Mouse (Mus musculus) lung, embryonic 16.5 days (tissue): ENCODE data around the gene Sgsm3. TPM values are rescaled to one million over a fixed set of nuclear protein-coding genes. Genes with fewer than 3 reads are reported as not detected.

Source experiments
- ATAC-seq: fragments of 200-750 bp; cut with Nextera tagmentation; 2 replicates; pipeline ENCODE4 v1.8.0; 2017; ENCODE audit warnings: low read depth, mild to moderate bottlenecking, moderate library complexity
- H3K27ac ChIP-seq: fragments of 300-500 bp; sonication (generic); 2 replicates; pipeline ENCODE4 v1.5.1; 2014; ENCODE audit warnings: mild to moderate bottlenecking, control low read depth, low read length
- H3K27me3 ChIP-seq: fragments of 300-500 bp; sonication (generic); 2 replicates; pipeline ENCODE4 v1.6.1; 2014; ENCODE audit warnings: low read depth, low read length, mixed read lengths; ENCODE audit not compliant: control insufficient read depth, insufficient read depth
- H3K36me3 ChIP-seq: fragments of 300-500 bp; sonication (generic); 2 replicates; pipeline ENCODE4 v1.6.1; 2014; ENCODE audit warnings: low read length; ENCODE audit not compliant: control insufficient read depth, insufficient read depth
- H3K4me1 ChIP-seq: fragments of 300-500 bp; sonication (generic); replicated peaks from 2 replicates; pipeline ENCODE4 v1.6.1; 2014; ENCODE audit warnings: low read length, mixed read lengths; ENCODE audit not compliant: control insufficient read depth, insufficient read depth
- H3K4me2 ChIP-seq: fragments of 300-500 bp; sonication (generic); 2 replicates; pipeline ENCODE4 v1.6.1; 2014; ENCODE audit warnings: low read depth, low read length, control low read depth
- H3K4me3 ChIP-seq: fragments of 300-500 bp; sonication (generic); 2 replicates; pipeline ENCODE4 v1.5.1; 2014; ENCODE audit warnings: mild to moderate bottlenecking, low read length, control low read depth
- H3K9ac ChIP-seq: fragments of 300-500 bp; sonication (generic); 2 replicates; pipeline ENCODE4 v1.6.1; 2014; ENCODE audit warnings: low read length, control low read depth
- H3K9me3 ChIP-seq: fragments of 300-500 bp; sonication (generic); 2 replicates; pipeline ENCODE4 v1.6.1; 2016; ENCODE audit warnings: low read length; ENCODE audit not compliant: control insufficient read depth
- WGBS: fragments of 180-500 bp; shearing (Covaris S2); extraction: QIAGEN DNeasy Blood & Tissue Kit; methylation state at CpG from one replicate; pipeline ENCODE4 v1.1.7; 2014; 5-methylcytosine and 5-hydroxymethylcytosine counted together
- polyA plus RNA-seq: library from polyadenylated mRNA; unstranded; fragments of >200 nt; fragmentation: Nextera tagmentation; extraction: Ambion mirVana; gene quantifications from 2 replicates; pipeline ENCODE4 v1.2.1, GENCODE M21; 2015

The Sgsm3 gene
- polyA plus RNA-seq, 1 experiment from 2014 or later, result 45.9 TPM

GRCm38 (mm10) chr15:81013186-81013585 lies 35.6 kb downstream of the Sgsm3 start:
- peaks cover 30% of the 10 kb centered on the region for H3K36me3 ChIP-seq
- H3K27ac ChIP-seq, result no peak overlapping the region
- H3K4me3 ChIP-seq, result no peak overlapping the region
- H3K9me3 ChIP-seq, result no peaks in the 10 kb centered on the region
- no peaks in the 10 kb centered on the region for H3K27me3 ChIP-seq
- ATAC-seq, result no peak
- H3K4me1 ChIP-seq, result no peaks in the 10 kb centered on the region
- 86% methylated on average over 7 of the region's 7 CpGs for WGBS
- H3K4me2 ChIP-seq, result no peak overlapping the region
- no peak overlapping the region for H3K9ac ChIP-seq

- no peaks in the 10 kb centered on the region for H3K4me1 ChIP-seq
Measured at GRCm38 (mm10) chr15:81015068-81015744, 37.6 kb downstream of the Sgsm3 start.

GRCm38 (mm10) chr15:81016488-81016887 lies 38.9 kb downstream of the Sgsm3 start:
- H3K4me1 ChIP-seq, result no peaks in the 10 kb centered on the region
- no peak overlapping the region for H3K9ac ChIP-seq
- H3K27ac ChIP-seq, result no peak overlapping the region
- no peaks in the 10 kb centered on the region for H3K9me3 ChIP-seq
- no peak overlapping the region for H3K4me3 ChIP-seq
- H3K4me2 ChIP-seq, result no peak overlapping the region
- H3K27me3 ChIP-seq, result no peaks in the 10 kb centered on the region
- no peak for ATAC-seq
- H3K36me3 ChIP-seq, result peaks cover 28% of the 10 kb centered on the region
- 79% methylated on average over 10 of the region's 10 CpGs for WGBS

More at GRCm38 (mm10) chr15:81015068-81015744, 37.6 kb downstream of the Sgsm3 start:
- Histone ChIP-seq H3K36me3 (peaks cover 31% of the 10 kb centered on the region), H3K27ac (no peak overlapping the region), H3K9me3 (no peaks in the 10 kb centered on the region), H3K27me3 (no peaks in the 10 kb centered on the region), H3K9ac (no peak overlapping the region), H3K4me3 (no peak overlapping the region), H3K4me2 (no peak overlapping the region)
- no peak for ATAC-seq
- WGBS, result 76% methylated on average over 5 of the region's 5 CpGs

GRCm38 (mm10) chr15:81017308-81017707 lies 39.7 kb downstream of the Sgsm3 start:
- Histone ChIP-seq H3K9ac (no peak overlapping the region), H3K9me3 (no peaks in the 10 kb centered on the region), H3K4me1 (no peaks in the 10 kb centered on the region), H3K4me3 (no peak overlapping the region), H3K27ac (no peak overlapping the region), H3K4me2 (no peak overlapping the region), H3K36me3 (peaks cover 25% of the 10 kb centered on the region), H3K27me3 (no peaks in the 10 kb centered on the region)
- 76% methylated on average over 7 of the region's 7 CpGs for WGBS
- ATAC-seq, result 0 out of 2 replicates have a peak, but pooled peaks have one; percentile 10

GRCm38 (mm10) chr15:81021377-81021776 lies 43.8 kb downstream of the Sgsm3 start:
- no peaks in the 10 kb centered on the region for H3K4me1 ChIP-seq
- no peak overlapping the region for H3K9ac ChIP-seq
- 75% methylated on average over 6 of the region's 6 CpGs for WGBS
- H3K4me2 ChIP-seq, result no peak overlapping the region
- ATAC-seq, result no peak
- H3K4me3 ChIP-seq, result no peak overlapping the region
- no peak overlapping the region for H3K27ac ChIP-seq
- no peaks in the 10 kb centered on the region for H3K27me3 ChIP-seq
- H3K9me3 ChIP-seq, result no peaks in the 10 kb centered on the region
- peaks cover 12% of the 10 kb centered on the region for H3K36me3 ChIP-seq

GRCm38 (mm10) chr15:81022437-81022836 lies 44.9 kb downstream of the Sgsm3 start:
- Histone ChIP-seq H3K9me3 (no peaks in the 10 kb centered on the region), H3K27ac (no peak overlapping the region), H3K4me1 (peaks cover 4% of the 10 kb centered on the region), H3K4me3 (no peak overlapping the region), H3K36me3 (peaks cover 11% of the 10 kb centered on the region), H3K27me3 (no peaks in the 10 kb centered on the region), H3K4me2 (no peak overlapping the region), H3K9ac (no peak overlapping the region)
- ATAC-seq, result no peak
- 81% methylated on average over 7 of the region's 7 CpGs for WGBS

GRCm38 (mm10) chr15:81023842-81024241 lies 46.3 kb downstream of the Sgsm3 start:
- Histone ChIP-seq H3K36me3 (peaks cover 8% of the 10 kb centered on the region), H3K27me3 (no peaks in the 10 kb centered on the region), H3K4me2 (no peak overlapping the region), H3K9ac (no peak overlapping the region), H3K9me3 (no peaks in the 10 kb centered on the region), H3K4me3 (no peak overlapping the region), H3K27ac (no peak overlapping the region), H3K4me1 (peaks cover 4% of the 10 kb centered on the region)
- ATAC-seq, result no peak
- 89% methylated on average over 9 of the region's 9 CpGs for WGBS

GRCm38 (mm10) chr15:81026901-81027300 lies 49.3 kb downstream of the Sgsm3 start:
- WGBS, result 57% methylated on average over 5 of the region's 5 CpGs
- Histone ChIP-seq H3K9ac (no peak overlapping the region), H3K27ac (no peak overlapping the region), H3K4me1 (peaks cover 9% of the 10 kb centered on the region), H3K4me2 (peak overlapping the region; percentile 12; the same call in 1 of the 2 replicates), H3K36me3 (peaks cover 2% of the 10 kb centered on the region; the same call in 1 of the 2 replicates), H3K27me3 (no peaks in the 10 kb centered on the region), H3K4me3 (no peak overlapping the region), H3K9me3 (no peaks in the 10 kb centered on the region)
- ATAC-seq, result 0 out of 2 replicates have a peak, but pooled peaks have one; percentile 13

GRCm38 (mm10) chr15:81027378-81028173 lies 50.0 kb downstream of the Sgsm3 start:
- no peak overlapping the region for H3K4me3 ChIP-seq
- H3K4me1 ChIP-seq, result peaks cover 12% of the 10 kb centered on the region
- 17% methylated on average over 8 of the region's 8 CpGs for WGBS
- no peak overlapping the region for H3K9ac ChIP-seq
- H3K27me3 ChIP-seq, result no peaks in the 10 kb centered on the region
- ATAC-seq, result peak; percentile 82
- no peak overlapping the region for H3K27ac ChIP-seq
- 0 out of 2 replicates have a peak, but pooled peaks cover 2% of the 10 kb centered on the region for H3K36me3 ChIP-seq
- H3K9me3 ChIP-seq, result no peaks in the 10 kb centered on the region
- peak overlapping the region; percentile 12; the same call in 1 of the 2 replicates for H3K4me2 ChIP-seq
